Comparison of ENCODE assay signal across 19 mouse cellular contexts in genomic region chr3:22025615-22026014, GRCm38 (mm10). TPM values are rescaled to one million over a fixed set of nuclear protein-coding genes. Genes with fewer than 3 reads are reported as not detected.
DNase-seq lines count a peak whose midpoint lies in the region; ATAC-seq and TF ChIP-seq lines count a peak whose summit lies in the region.
"Had no signal": no experiment of that assay in that cellular context is flagged by ENCODE, and none has a peak within 500 bp of the region (broad histone marks: within the 10 kb centered on the region; RNA-seq: fewer than 3 reads in every experiment).

No protein-coding gene starts in this region.

- 0 out of 2 replicates have a peak, but pooled peaks have one; percentile 51 for ATAC-seq in limb, embryonic 11.5 days (ENCODE audit: insufficient number of reproducible peaks, low FRiP score, low TSS enrichment, low read depth)
- no peak for ATAC-seq in hindbrain, postnatal 0 days
- ATAC-seq: activated CD4-positive, CD25-positive, alpha-beta regulatory T cell, adult 4 months; forebrain, embryonic 16.5 days had no signal

- peak overlapping the region; percentile 80; the same call in 1 of the 2 replicates for H3K27ac ChIP-seq in ES-Bruce4 (ENCODE audit: insufficient read depth, low read length)
- peak overlapping the region; percentile 52; the same call in 1 of the 2 replicates for H3K27ac ChIP-seq in ES-E14 (ENCODE audit: insufficient read depth, low read depth, low read length, poor library complexity, severe bottlenecking)
- peak overlapping the region; percentile 60; the same call in 1 of the 2 replicates for H3K27ac ChIP-seq in embryonic facial prominence, embryonic 10.5 days (replicated peaks)
- H3K27ac ChIP-seq in limb, embryonic 11.5 days (replicated peaks; ENCODE audit: low read depth, low read length) = no peak overlapping the region
- no peak overlapping the region for H3K27ac ChIP-seq in hindbrain, postnatal 0 days
- H3K27ac ChIP-seq: heart, adult 2 months; hindbrain, embryonic 10.5 days; hindbrain, embryonic 14.5 days had no signal

- no peak for TF ChIP-seq POLR2A in ES-Bruce4 (IDR thresholded peaks at IDR 0.05; ENCODE audit: insufficient read depth, low read length)

- H3K4me3 ChIP-seq in ES-Bruce4 (ENCODE audit: low read depth, low read length) = no peak overlapping the region
- H3K4me3 ChIP-seq in ES-E14 (ENCODE audit: insufficient read depth in 1 of 2, low read depth in 1 of 2, low read length in 2 of 2, poor library complexity in 1 of 2, severe bottlenecking in 1 of 2) = no peak overlapping the region
- H3K4me3 ChIP-seq in embryonic facial prominence, embryonic 10.5 days = no peak overlapping the region
- H3K4me3 ChIP-seq in limb, embryonic 11.5 days (ENCODE audit: low read depth, low read length) = no peak overlapping the region
- no peak overlapping the region for H3K4me3 ChIP-seq in hindbrain, postnatal 0 days (ENCODE audit: low read length)
- H3K4me3 ChIP-seq: heart, adult 2 months; heart, embryonic 12.5 days; hindbrain, embryonic 10.5 days had no signal

- H3K4me1 ChIP-seq in ES-Bruce4 (ENCODE audit: control insufficient read depth, insufficient read depth, low read length) (peaks cover 6% of the 10 kb centered on the region), ES-E14 (ENCODE audit: control insufficient read depth in 2 of 2, insufficient read depth in 2 of 2, low read length in 2 of 2, poor library complexity in 1 of 2) (peaks cover 4 to 21% of the 10 kb centered on the region in 2 experiments; a peak in 3 of 4 replicates)
- H3K4me1 ChIP-seq in embryonic facial prominence, embryonic 10.5 days = peaks cover 37% of the 10 kb centered on the region
- H3K4me1 ChIP-seq in limb, embryonic 11.5 days (ENCODE audit: control insufficient read depth, insufficient read depth, low read length) = peaks cover 10% of the 10 kb centered on the region
- H3K4me1 ChIP-seq in hindbrain, postnatal 0 days (ENCODE audit: insufficient read depth, low read length) = no peaks in the 10 kb centered on the region

- TF ChIP-seq EP300 in ES-Bruce4 (IDR thresholded peaks at IDR 0.05; ENCODE audit: insufficient read depth, low read depth, low read length) = no peak

- no peak for DNase-seq in ES-E14 (ENCODE audit: low read depth, low spot score)
- DNase-seq in embryonic facial prominence, embryonic 10.5 days (ENCODE audit: low spot score) = peak; percentile 42
- DNase-seq in limb, embryonic 11.5 days (ENCODE audit: low spot score) = no peak
- no peak for DNase-seq in ovary, postnatal 36 days (ENCODE audit: low spot score)
- no peak for DNase-seq in cerebellum, postnatal 10 days
- no peak for DNase-seq in hindbrain, postnatal 0 days (ENCODE audit: low spot score)
- DNase-seq: adrenal gland, postnatal 14 days; cerebellum, adult 11-12 months; cerebellum, adult 9-10 months; cerebellum, postnatal 36 days; gastrocnemius, postnatal 10 days; heart, adult 2 months had no signal

- no peak for TF ChIP-seq CTCF in ES-Bruce4 (IDR thresholded peaks at IDR 0.05; ENCODE audit: low read depth, low read length)
- no peak for TF ChIP-seq CTCF in hindbrain, postnatal 0 days (IDR thresholded peaks at IDR 0.05; ENCODE audit: low read depth)

- 43% methylated on average over 8 of the region's 8 CpGs for WGBS in embryonic facial prominence, embryonic 10.5 days
- 27% methylated on average over 8 of the region's 8 CpGs for WGBS in limb, embryonic 11.5 days
- 80% methylated on average over 8 of the region's 8 CpGs for WGBS in hindbrain, postnatal 0 days

- in situ Hi-C loops in ES-E14 (cut with MboI; ENCODE audit: low sequenced_read_pairs in 2 of 2, unreplicated experiment in 2 of 2) = no loop called here

- no peak overlapping the region for H3K4me2 ChIP-seq in limb, embryonic 11.5 days (ENCODE audit: low read depth, severe bottlenecking)
- no peak overlapping the region for H3K4me2 ChIP-seq in hindbrain, postnatal 0 days (ENCODE audit: low read depth, low read length)
- H3K4me2 ChIP-seq: heart, embryonic 12.5 days; hindbrain, embryonic 14.5 days had no signal

- H3K36me3 ChIP-seq in ES-Bruce4 (ENCODE audit: control insufficient read depth, insufficient read depth, low read length, poor library complexity, severe bottlenecking) (no peaks in the 10 kb centered on the region), ES-E14 (ENCODE audit: control insufficient read depth, insufficient read depth, low read length, poor library complexity, severe bottlenecking) (no peaks in the 10 kb centered on the region)
- no peaks in the 10 kb centered on the region for H3K36me3 ChIP-seq in embryonic facial prominence, embryonic 10.5 days (replicated peaks)
- H3K36me3 ChIP-seq in limb, embryonic 11.5 days (ENCODE audit: control insufficient read depth, insufficient read depth, low read length) = no peaks in the 10 kb centered on the region
- H3K36me3 ChIP-seq in hindbrain, postnatal 0 days (ENCODE audit: insufficient read depth, low read length) = no peaks in the 10 kb centered on the region
- H3K36me3 ChIP-seq: heart, embryonic 12.5 days; hindbrain, embryonic 10.5 days had no signal

- no peak overlapping the region for H3K9ac ChIP-seq in ES-Bruce4 (ENCODE audit: low read depth, poor library complexity, severe bottlenecking)
- no peak overlapping the region; the same call in 1 of the 2 replicates for H3K9ac ChIP-seq in ES-E14 (ENCODE audit: insufficient read depth, low read depth, low read length, poor library complexity, severe bottlenecking)
- H3K9ac ChIP-seq in limb, embryonic 11.5 days (ENCODE audit: low read length) = no peak overlapping the region
- H3K9ac ChIP-seq in hindbrain, postnatal 0 days (replicated peaks; ENCODE audit: low read length) = no peak overlapping the region
- H3K9ac ChIP-seq: heart, embryonic 12.5 days; hindbrain, embryonic 14.5 days had no signal

- no peaks in the 10 kb centered on the region for H3K27me3 ChIP-seq in ES-Bruce4 (ENCODE audit: control insufficient read depth, insufficient read depth, low read length, poor library complexity, severe bottlenecking)
- no peaks in the 10 kb centered on the region for H3K27me3 ChIP-seq in embryonic facial prominence, embryonic 10.5 days (replicated peaks; ENCODE audit: low read depth, poor library complexity, severe bottlenecking)
- no peaks in the 10 kb centered on the region for H3K27me3 ChIP-seq in limb, embryonic 11.5 days (ENCODE audit: control insufficient read depth, insufficient read depth, low read length)
- H3K27me3 ChIP-seq in hindbrain, postnatal 0 days (ENCODE audit: insufficient read depth, low read length) = no peaks in the 10 kb centered on the region
- H3K27me3 ChIP-seq: CH12.LX; heart, embryonic 12.5 days had no signal

- H3K9me3 ChIP-seq in ES-Bruce4 (replicated peaks; ENCODE audit: control insufficient read depth, insufficient read depth, low read length, poor library complexity, severe bottlenecking) (peaks cover 5% of the 10 kb centered on the region; the same call in 1 of the 2 replicates), ES-E14 (ENCODE audit: control insufficient read depth, insufficient read depth, low read depth, low read length) (no peaks in the 10 kb centered on the region)
- no peaks in the 10 kb centered on the region for H3K9me3 ChIP-seq in embryonic facial prominence, embryonic 10.5 days
- H3K9me3 ChIP-seq in limb, embryonic 11.5 days (ENCODE audit: control insufficient read depth, low read length) = no peaks in the 10 kb centered on the region
- H3K9me3 ChIP-seq in hindbrain, postnatal 0 days (ENCODE audit: low read length) = no peaks in the 10 kb centered on the region
- H3K9me3 ChIP-seq: hindbrain, embryonic 10.5 days had no signal

TF ChIP-seq in ES-E14, 5 proteins besides CTCF, POLR2A, EP300 and RAD21:
- no peak for TF ChIP-seq HCFC1 (IDR thresholded peaks at IDR 0.05; ENCODE audit: borderline replicate concordance, insufficient read depth, low read length)
- TF ChIP-seq ZNF384 (IDR thresholded peaks at IDR 0.05; ENCODE audit: low read depth, low read length) = no peak
- no peak for TF ChIP-seq ZC3H11A (IDR thresholded peaks at IDR 0.05; ENCODE audit: borderline replicate concordance, low read depth, low read length)
- no peak for TF ChIP-seq MAFK (IDR thresholded peaks at IDR 0.05; ENCODE audit: insufficient read depth, low read depth, low read length)
- TF ChIP-seq CHD2 (IDR thresholded peaks at IDR 0.05; ENCODE audit: low read depth, low read length) = no peak

RNA-seq across cellular contexts. Expression of gene Tbl1xr1, which starts 50.8 kb away (rescaled TPM):
- 50.0 and 64.4 TPM in 2 replicates for polyA plus RNA-seq in ES-Bruce4 (2011; ENCODE audit: insufficient read depth, insufficient read length, low read depth, missing spikeins)
- total RNA-seq in ES-E14 (2012; rRNA removed) = 64.6 and 71.0 TPM in 2 replicates
- 23.0 and 25.7 TPM in 2 replicates for polyA plus RNA-seq in embryonic facial prominence, embryonic 10.5 days (2016; fragmentation: Nextera tagmentation; extraction: Ambion mirVana)
- polyA plus RNA-seq in limb, embryonic 11.5 days (2014; fragmentation: Nextera tagmentation; extraction: Ambion mirVana) = 30.5 and 36.7 TPM in 2 replicates
- 33.1 and 50.3 TPM in 2 replicates for total RNA-seq in hindbrain, postnatal 0 days (2014; rRNA removed)
- 9.7 and 12.8 TPM in 2 replicates for polyA plus RNA-seq in hindbrain, postnatal 0 days (2015; fragmentation: Nextera tagmentation; extraction: Ambion mirVana)

Comparison
In these comparisons a context has a peak if more than half of its experiments do, and no peak if none do; other contexts are left out.
1. H3K27ac ChIP-seq: peak in ES-Bruce4 (single experiment), ES-E14 (single experiment) and embryonic facial prominence, embryonic 10.5 days (single experiment); none in limb, embryonic 11.5 days (single experiment) and hindbrain, postnatal 0 days (single experiment).